Mouse (Mus musculus) liver, embryonic 14.5 days (tissue): ENCODE measurements at regions not wholly inside any gene's neighbourhood (a gene's known extent, or its start where the extent isn't known, plus 50 kb on each side); places are given as distances from the start of the nearest gene placed in this dataset.

Experiments used
- ATAC-seq: fragments of 200-750 bp; cut with Nextera tagmentation; 2 replicates; pipeline ENCODE4 v1.8.0; 2017; ENCODE audit warnings: moderate number of reproducible peaks, mild to moderate bottlenecking, moderate library complexity; ENCODE audit not compliant: insufficient read depth
- DNase-seq, 3 experiments: peaks; one replicate each; pipeline ENCODE4 v3.0.0-alpha.2; 2012 to 2013; ENCODE audit warnings: low read depth in 3 of 3, low spot score in 3 of 3
- H3K27ac ChIP-seq: fragments of 300-500 bp; sonication (generic); 2 replicates; pipeline ENCODE4 v1.5.1; 2014; ENCODE audit warnings: moderate library complexity, mild to moderate bottlenecking, control low read depth, inconsistent platforms
- H3K27me3 ChIP-seq: fragments of 300-500 bp; sonication (generic); 2 replicates; pipeline ENCODE4 v1.6.1; 2014; ENCODE audit warnings: mild to moderate bottlenecking, low read length, moderate library complexity; ENCODE audit not compliant: control insufficient read depth, insufficient read depth
- H3K36me3 ChIP-seq: fragments of 300-500 bp; sonication (generic); replicated peaks from 2 replicates; pipeline ENCODE4 v1.6.1; 2014; ENCODE audit warnings: low read depth; ENCODE audit not compliant: control insufficient read depth, insufficient read depth
- H3K4me1 ChIP-seq, 2 experiments: fragments of 200-500 bp in 1 of 2; fragments of 300-500 bp in 1 of 2; sonication (generic) in 1 of 2; replicated peaks; 2 replicates each; pipeline ENCODE4 v1.6.1; 2012 to 2014; ENCODE audit warnings: antibody characterized with exemption in 1 of 2, inconsistent platforms in 1 of 2, low read length in 1 of 2; ENCODE audit not compliant: control insufficient read depth in 2 of 2, insufficient read depth in 2 of 2
- H3K4me2 ChIP-seq: fragments of 300-500 bp; sonication (generic); 2 replicates; pipeline ENCODE4 v1.6.1; 2014; ENCODE audit warnings: low read depth, mild to moderate bottlenecking, control low read depth, moderate library complexity
- H3K4me3 ChIP-seq, 2 experiments: fragments of 200-500 bp in 1 of 2; fragments of 300-500 bp in 1 of 2; sonication (generic) in 1 of 2; 2 replicates each; pipeline ENCODE4 v1.5.1; 2012 to 2014; ENCODE audit warnings: low read depth in 2 of 2, low read length in 2 of 2, mild to moderate bottlenecking in 2 of 2, control low read depth in 1 of 2, inconsistent platforms in 1 of 2, moderate library complexity in 1 of 2; ENCODE audit not compliant: insufficient read depth in 1 of 2
- H3K9ac ChIP-seq: fragments of 300-500 bp; sonication (generic); replicated peaks from 2 replicates; pipeline ENCODE4 v1.6.1; 2014; ENCODE audit warnings: mild to moderate bottlenecking, control low read depth, moderate library complexity
- H3K9me3 ChIP-seq: fragments of 300-500 bp; sonication (generic); 2 replicates; pipeline ENCODE4 v1.6.1; 2016; ENCODE audit warnings: low read length, mixed read lengths; ENCODE audit not compliant: control insufficient read depth
- CTCF ChIP-seq: IDR thresholded peaks from 2 replicates; pipeline ENCODE4 v1.5.1; 2016; ENCODE audit warnings: antibody characterized with exemption, low read depth, control low read depth
- EP300 ChIP-seq: IDR thresholded peaks from 2 replicates; pipeline ENCODE4 v1.6.1; 2016; ENCODE audit warnings: antibody characterized with exemption, low read depth
- WGBS: fragments of 180-500 bp; shearing (Covaris S2); extraction: QIAGEN DNeasy Blood & Tissue Kit; methylation state at CpG from one replicate; pipeline ENCODE4 v1.1.7; 2014; ENCODE audit not compliant: insufficient replicate concordance; 5-methylcytosine and 5-hydroxymethylcytosine counted together

- no peak overlapping the region for H3K4me3 ChIP-seq
- no peaks in the 10 kb centered on the region for H3K4me1 ChIP-seq
- no peak for DNase-seq
- ATAC-seq = no peak
- H3K9ac ChIP-seq = no peak overlapping the region
- 41% methylated on average over 5 of the region's 5 CpGs for WGBS
- H3K36me3 ChIP-seq = no peaks in the 10 kb centered on the region
- no peak overlapping the region for H3K4me2 ChIP-seq
- no peaks in the 10 kb centered on the region for H3K9me3 ChIP-seq
- H3K27me3 ChIP-seq = no peaks in the 10 kb centered on the region
- TF ChIP-seq CTCF = no peak
- TF ChIP-seq EP300 = no peak
- no peak overlapping the region for H3K27ac ChIP-seq
Observed at GRCm38 (mm10) chr6:141041358-141041757, 207.7 kb upstream of the Pde3a start.

GRCm38 (mm10) chr6:141041781-141042625 is 207.1 kb upstream of the Pde3a start:
- no peaks in the 10 kb centered on the region for H3K27me3 ChIP-seq
- WGBS = 60% methylated on average over 16 of the region's 16 CpGs
- H3K36me3 ChIP-seq = no peaks in the 10 kb centered on the region
- no peak for TF ChIP-seq CTCF
- TF ChIP-seq EP300 = no peak
- no peak overlapping the region for H3K27ac ChIP-seq
- no peak for ATAC-seq
- no peaks in the 10 kb centered on the region for H3K4me1 ChIP-seq
- H3K9ac ChIP-seq = no peak overlapping the region
- no peak overlapping the region for H3K4me2 ChIP-seq
- no peak for DNase-seq
- no peaks in the 10 kb centered on the region for H3K9me3 ChIP-seq
- no peak overlapping the region for H3K4me3 ChIP-seq

- TF ChIP-seq CTCF = no peak
- no peak for TF ChIP-seq EP300
- no peak for ATAC-seq
Observed at GRCm38 (mm10) chr6:141048271-141048670, 200.8 kb upstream of the Pde3a start.

GRCm38 (mm10) chr6:141050038-141050684 is 198.9 kb upstream of the Pde3a start:
- TF ChIP-seq EP300 (no peak), CTCF (no peak)
- DNase-seq = no peak
- 56% methylated on average over 11 of the region's 11 CpGs for WGBS
- no peak overlapping the region for H3K4me2 ChIP-seq
- H3K4me3 ChIP-seq = no peak overlapping the region
- H3K36me3 ChIP-seq = no peaks in the 10 kb centered on the region
- H3K4me1 ChIP-seq = no peaks in the 10 kb centered on the region
- ATAC-seq = no peak
- no peak overlapping the region for H3K27ac ChIP-seq
- no peak overlapping the region for H3K9ac ChIP-seq
- H3K27me3 ChIP-seq = no peaks in the 10 kb centered on the region
- H3K9me3 ChIP-seq = no peaks in the 10 kb centered on the region

More at GRCm38 (mm10) chr6:141048271-141048670, 200.8 kb upstream of the Pde3a start:
- H3K27ac ChIP-seq = no peak overlapping the region
- H3K4me3 ChIP-seq = no peak overlapping the region
- no peaks in the 10 kb centered on the region for H3K9me3 ChIP-seq
- DNase-seq = no peak
- no peak overlapping the region for H3K4me2 ChIP-seq
- 48% methylated on average over 2 of the region's 2 CpGs for WGBS
- no peak overlapping the region for H3K9ac ChIP-seq
- H3K4me1 ChIP-seq = no peaks in the 10 kb centered on the region
- no peaks in the 10 kb centered on the region for H3K27me3 ChIP-seq
- H3K36me3 ChIP-seq = no peaks in the 10 kb centered on the region

- H3K9ac ChIP-seq = no peak overlapping the region
- no peak for DNase-seq
- H3K27me3 ChIP-seq = no peaks in the 10 kb centered on the region
- H3K36me3 ChIP-seq = no peaks in the 10 kb centered on the region
- H3K4me3 ChIP-seq = no peak overlapping the region
- H3K9me3 ChIP-seq = no peaks in the 10 kb centered on the region
- ATAC-seq = no peak
- TF ChIP-seq CTCF = no peak
- no peak for TF ChIP-seq EP300
- no peaks in the 10 kb centered on the region for H3K4me1 ChIP-seq
- H3K27ac ChIP-seq = no peak overlapping the region
- H3K4me2 ChIP-seq = no peak overlapping the region
- WGBS = 24% methylated on average over 7 of the region's 7 CpGs
Observed at GRCm38 (mm10) chr6:141054026-141054425, 195.0 kb upstream of the Pde3a start.
